Mouse (Mus musculus) left cerebral cortex, adult 11 months (tissue): ENCODE measurements around the gene Rasa2.
"Not testable (repeated sequence)": the region's sequence is repeated elsewhere in the genome, so short reads cannot be mapped to it uniquely, and the experiment has no call there.

Experiments used
- DNase-seq: peaks from one replicate; pipeline ENCODE4 v3.0.0; 2022; ENCODE audit warnings: low spot score

Gene Rasa2

DNA sequence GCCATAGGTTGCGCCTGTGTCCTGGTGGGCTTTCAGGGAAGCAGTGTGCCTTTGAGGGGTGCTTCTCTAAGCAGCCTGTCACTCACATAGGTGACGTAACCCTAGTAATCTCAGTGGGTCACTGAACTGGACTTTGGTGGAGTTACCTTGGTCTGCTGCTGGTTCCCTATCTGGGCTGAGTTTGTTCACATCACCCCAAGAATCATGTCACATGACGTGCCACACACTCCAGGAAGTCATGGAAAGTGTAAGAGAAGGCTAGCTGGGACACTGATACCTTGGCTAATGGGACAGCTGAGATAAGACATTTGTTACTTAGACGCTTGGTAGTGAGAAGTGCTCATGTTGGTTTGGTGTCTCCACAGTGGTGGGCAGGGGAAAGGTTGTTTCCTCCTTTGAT is 105.4 kb downstream of the Rasa2 start:
- DNase-seq = no peak

DNA sequence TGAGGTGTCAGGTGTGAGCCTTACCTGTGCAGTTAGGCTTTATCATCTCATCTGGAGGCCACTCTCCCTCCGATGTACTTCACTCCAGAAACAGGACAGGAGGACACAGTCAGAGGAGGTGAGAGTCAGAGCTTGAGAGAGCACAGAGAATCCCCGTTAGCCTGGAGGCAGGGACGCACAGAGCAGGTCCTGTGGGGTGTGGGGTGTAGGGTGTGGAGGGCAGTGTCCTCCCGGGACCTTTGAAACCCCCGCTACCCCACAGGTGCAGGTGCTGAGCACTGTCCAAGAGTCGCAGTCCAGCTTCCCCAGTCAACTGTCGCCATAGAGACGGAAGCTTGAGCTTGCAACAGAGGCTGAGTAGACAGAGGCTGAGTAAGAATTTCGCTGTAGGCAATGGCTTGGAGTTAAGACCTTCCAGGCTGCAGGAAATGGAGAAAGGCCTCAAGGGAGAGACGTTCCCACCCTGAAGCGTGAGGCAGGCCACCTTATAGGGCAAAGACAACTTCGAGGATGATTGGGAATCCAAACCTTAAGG is 106.4 kb downstream of the Rasa2 start, which contains the start of gene Gm28729:
Gm28729 (minus strand) TSS at position 293 of the 535 bp plus-strand sequence.
- no peak for DNase-seq

DNA sequence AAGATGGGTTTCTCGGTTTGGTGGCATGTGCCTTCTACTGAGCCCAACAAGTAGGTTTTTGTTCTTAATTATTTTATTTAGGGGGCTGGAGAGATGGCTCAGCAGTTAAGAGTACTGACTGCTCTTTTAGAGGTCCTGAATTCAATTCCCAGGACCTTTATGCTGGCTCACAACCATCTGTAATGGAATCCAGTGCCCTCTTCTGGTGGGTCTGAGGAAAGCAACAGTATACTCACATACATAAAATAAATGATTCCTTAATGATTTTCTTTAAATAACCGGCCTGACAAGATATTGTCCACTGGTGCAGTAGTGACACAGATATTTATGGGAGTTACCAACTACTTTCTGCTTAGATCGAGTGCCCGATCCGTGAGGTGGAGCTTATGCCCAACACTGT is 108.3 kb downstream of the Rasa2 start:
- DNase-seq = no peak

DNA sequence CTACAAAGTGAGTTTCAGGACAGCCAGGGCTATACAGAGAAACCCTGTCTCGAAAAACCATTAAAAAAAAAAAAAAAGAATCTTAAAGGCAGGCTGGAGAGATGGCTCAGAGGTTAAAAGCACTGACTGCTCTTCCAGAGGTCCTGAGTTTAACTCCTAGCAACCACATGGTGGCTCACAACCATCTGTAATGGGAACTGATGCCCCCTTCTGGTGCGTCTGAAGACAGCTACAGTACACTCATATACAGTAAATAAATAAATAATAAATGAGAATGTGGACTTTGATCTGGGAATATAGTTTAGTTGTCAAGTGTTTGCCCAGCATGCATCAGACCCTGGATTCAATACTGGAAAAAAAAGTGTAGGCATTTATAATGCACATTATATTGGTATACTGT is 109.8 kb downstream of the Rasa2 start:
- DNase-seq = not testable (repeated sequence)

DNA sequence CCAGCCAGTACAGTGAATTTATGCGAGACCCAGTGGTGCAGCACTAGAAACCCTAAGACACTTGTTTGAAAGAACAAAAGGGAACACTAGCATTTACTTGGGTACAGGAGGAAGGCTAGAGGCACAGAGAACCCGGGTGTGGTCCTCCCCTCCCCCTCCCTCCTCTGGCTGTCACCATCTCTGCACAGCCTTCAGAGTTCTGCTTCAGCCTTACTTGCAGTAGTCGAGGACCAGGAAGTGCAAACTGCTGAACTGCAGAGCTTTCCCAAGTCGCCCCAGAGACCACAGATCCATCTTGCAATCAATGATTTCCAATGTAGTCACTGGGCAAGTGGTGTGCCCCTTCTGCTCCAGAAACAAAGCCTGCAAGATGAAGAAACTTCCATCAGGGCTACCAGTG is 114.0 kb downstream of the Rasa2 start:
- DNase-seq = no peak

DNA sequence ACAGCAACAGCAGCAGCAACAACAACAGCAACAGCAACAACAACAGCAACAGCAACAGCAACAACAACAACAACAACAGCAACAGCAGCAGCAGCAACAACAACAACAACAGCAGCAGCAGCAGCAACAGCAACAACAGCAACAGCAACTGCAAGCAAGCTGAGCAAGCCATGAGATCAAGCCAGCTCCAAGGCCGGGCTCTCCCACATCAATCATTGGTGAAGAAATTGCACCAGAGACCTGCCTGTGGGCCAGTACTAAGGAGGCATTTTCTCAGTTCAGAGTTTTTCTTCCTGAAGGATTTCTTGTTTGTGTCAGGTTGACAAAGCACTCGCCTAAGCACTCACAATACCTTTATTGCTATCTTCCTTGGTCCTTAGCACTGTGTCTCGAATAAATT is 114.6 kb downstream of the Rasa2 start:
- DNase-seq = no peak

DNA sequence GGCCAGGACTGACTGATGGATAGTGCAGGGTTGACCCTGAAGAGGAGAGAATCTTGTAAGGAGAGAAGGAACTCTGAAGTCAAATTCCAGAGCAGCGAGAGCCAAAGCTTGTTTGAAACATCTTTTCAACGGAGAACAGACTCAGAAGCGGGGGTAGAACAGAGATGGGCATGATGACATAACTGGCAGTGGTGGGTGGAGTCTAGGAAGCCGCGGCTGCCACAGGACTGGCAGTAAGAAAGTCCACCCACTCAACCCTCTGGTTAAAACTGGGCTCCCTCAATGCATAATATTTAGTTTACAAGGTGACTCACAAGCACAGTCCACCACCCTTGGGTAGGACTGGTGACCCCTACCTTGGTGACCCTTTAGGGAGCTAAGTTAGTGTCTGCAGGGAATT is 115.7 kb downstream of the Rasa2 start:
- no peak for DNase-seq

DNA sequence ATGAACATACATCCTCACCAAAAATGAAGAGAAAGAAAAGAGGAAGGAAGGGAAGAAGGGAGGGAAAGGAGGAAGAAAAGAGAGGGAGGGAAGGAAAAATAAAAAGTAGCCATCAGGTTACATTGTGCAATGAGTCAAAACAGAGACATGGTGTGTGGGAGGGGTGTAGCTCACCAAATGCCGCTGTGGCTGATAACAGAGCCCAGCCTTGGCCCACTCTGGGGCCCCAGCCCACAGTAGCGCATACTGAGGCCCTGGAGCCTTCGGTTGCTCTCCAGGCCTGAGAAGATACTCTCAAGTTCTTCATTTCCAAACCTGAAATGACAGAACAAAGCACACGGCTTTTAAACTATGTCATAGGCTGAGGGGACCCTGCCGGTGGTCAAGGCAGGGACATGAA is 117.1 kb downstream of the Rasa2 start:
- DNase-seq = no peak

DNA sequence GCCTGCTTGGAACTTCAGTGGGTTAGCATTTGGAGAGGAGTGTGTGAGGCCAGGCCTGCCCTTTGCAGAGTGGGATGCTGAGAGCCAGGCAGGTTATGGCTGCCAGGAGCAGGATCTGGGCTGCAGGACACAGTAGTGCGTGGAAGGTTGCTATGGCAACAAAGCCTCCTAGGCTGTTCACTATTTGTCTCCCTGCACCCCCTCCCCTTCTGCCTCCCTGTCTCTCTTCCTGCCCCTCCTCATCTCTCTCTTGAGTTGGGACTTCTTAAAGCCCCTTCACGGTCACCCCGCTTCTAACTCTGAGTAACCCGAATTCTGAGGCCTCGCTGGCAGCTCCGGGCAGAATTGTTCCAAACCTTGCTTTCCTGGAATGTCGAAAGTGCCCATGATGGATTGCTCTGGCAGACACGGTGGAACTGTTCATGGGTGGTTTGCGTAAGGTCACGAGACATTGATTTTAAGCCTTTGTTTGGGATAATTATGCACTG is 125.4 kb downstream of the Rasa2 start:
- DNase-seq = peak; percentile 17

DNA sequence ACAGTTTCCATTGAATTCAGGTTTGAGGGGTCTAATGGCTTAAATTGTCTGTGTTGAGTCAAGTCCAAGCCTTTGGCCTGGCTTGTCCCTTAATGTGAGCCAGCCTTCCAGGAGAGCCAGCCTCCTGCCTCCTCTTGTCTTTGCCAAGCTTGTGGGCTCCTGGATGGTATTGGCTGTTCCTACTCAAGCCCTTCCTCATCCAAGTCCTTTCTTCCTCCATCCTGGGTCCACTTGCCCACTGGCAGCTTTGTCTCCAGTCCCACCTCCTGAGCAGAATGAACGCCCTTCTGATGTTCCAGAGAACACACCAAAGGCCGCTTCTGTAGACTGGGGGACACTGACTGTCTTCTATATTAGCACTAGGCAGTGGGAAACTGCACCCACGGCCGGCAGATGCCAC is 126.3 kb downstream of the Rasa2 start:
- no peak for DNase-seq

DNA sequence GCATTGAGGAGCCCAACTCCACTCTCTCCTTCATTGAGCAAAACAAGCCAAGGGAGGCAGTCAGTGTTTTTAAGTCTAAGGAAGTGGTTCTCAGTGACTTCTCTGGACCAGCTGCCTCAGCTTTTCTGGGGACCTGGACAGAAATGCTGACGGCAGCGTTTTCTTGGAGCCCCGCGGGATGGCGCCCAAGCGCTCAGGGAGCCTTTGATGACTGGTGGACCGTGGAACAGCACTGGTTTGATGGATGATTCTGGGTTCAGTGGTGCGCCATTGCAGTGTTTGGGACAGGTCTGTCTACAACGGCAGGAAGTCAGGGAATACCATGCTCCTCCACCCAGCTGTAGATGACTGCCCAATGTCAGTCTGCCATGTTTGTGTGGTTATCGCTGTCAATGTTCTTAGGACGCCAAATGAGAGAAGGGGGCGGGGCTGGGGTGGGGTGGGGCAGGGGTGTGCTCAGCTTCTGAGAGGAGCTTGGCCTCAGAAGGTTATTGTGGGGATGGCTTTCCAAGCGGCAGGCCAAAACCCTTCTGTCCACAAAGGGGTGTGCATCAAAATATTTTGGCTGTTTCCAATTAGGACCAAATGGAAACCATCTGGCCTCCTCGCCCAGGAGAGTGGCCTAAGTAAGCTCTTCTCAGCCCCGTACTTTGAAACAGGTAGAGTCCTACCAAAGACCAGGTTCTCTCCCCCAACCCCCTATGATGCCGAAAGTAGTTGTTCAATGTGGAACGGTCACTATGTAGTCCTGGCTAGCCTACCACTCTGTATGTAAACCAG is 127.1 kb downstream of the Rasa2 start:
- DNase-seq = no peak

DNA sequence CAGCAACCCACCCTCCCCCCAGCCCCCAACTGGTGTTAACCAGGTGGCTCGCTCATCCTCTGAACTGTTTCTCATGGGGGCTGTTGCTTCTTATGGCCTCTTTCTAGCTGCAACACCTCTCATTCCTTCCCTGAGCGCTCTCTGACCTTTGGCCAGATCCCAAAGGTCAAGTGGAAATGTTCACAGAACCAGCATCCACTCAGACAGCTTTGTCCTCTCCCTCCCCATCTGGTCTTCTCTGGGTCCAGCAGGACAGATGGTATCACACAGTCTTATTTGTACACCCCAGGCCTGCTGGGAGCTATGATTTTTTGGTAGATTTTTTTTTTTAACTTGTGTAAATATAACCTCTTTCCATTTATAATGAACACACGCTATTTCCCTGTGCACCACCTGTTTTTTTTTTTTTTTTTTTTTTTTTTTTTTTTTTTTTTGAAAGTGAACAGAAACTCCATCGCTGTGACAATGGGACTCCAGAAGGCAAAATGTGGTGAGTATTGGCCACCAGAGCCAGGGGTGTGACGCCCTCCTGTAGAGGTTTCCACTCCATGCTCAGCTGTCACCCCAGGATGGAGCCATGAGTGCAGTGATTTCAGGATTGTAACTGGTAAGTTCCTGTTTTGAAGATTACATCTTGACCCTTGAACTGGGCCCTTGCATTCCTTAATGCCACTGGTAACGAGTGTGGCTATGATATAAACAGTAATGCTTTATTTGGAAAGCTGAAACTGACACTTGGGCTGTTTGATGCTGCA is 128.4 kb downstream of the Rasa2 start:
- DNase-seq = no peak

DNA sequence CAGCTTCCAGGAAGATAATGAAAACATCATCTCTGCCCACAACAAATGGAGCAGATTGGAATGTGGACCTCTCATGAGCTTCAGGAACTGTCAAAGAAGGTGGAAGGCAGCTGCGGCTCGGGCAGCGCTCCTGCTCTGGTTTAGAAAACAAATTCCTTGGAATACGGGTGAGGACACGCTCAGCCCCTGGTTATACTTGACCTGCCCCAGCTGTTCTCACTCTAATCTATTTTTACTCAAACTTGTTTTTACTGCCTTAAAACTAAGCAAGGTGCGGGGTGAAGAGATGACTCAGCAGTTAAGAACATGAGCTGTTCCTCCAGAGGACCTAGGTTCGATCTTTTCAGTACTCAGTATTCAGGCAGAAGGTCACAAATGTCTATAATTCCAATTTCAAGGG is 130.2 kb downstream of the Rasa2 start:
- DNase-seq = no peak

DNA sequence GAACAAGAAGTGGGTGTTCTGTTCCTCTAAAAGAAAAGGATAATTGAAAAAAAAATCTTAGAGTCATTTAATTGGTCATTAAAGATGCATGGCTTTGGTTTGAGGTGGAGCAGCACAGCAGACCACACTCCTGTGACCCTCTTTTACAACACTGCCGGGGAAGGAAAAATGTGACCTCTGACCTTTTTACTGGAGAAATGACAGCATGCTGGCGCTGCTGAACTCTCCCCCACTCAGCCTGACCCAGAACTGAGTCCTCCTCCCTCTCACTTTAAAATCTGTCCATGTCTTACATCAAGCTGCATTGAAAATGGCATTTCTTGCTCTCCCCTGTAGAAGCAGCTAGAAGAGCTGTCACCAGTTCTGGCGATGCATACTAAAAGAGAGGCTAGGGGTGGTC is 138.2 kb downstream of the Rasa2 start:
- no peak for DNase-seq

DNA sequence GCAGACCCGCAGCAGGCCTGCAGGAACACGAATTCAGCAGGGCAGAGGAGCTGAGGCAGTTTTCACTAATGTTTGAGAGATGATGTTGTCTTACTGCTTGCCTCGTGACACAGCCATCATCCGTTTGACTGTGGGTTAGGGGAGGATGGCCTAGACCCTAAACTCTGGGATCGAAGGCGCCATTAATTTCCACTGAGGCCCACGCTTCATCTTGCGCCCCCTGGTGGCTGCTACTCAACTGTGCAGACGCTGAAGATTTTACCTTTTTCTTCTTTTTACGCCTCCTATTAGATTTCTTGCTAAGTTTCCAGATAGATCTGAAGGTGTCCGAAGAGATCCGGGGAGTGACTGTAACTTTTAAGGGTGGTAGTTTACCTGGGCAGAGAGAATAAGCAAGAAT is 139.6 kb downstream of the Rasa2 start:
- no peak for DNase-seq
